Mouse (Mus musculus): Measurements from ENCODE around the gene Tcf12. TPM values are rescaled to one million over a fixed set of nuclear protein-coding genes. Genes with fewer than 3 reads are reported as not detected.

Gene Tcf12
- polyA plus RNA-seq, 1 experiment from 2014 or later, result 140 TPM

DNA sequence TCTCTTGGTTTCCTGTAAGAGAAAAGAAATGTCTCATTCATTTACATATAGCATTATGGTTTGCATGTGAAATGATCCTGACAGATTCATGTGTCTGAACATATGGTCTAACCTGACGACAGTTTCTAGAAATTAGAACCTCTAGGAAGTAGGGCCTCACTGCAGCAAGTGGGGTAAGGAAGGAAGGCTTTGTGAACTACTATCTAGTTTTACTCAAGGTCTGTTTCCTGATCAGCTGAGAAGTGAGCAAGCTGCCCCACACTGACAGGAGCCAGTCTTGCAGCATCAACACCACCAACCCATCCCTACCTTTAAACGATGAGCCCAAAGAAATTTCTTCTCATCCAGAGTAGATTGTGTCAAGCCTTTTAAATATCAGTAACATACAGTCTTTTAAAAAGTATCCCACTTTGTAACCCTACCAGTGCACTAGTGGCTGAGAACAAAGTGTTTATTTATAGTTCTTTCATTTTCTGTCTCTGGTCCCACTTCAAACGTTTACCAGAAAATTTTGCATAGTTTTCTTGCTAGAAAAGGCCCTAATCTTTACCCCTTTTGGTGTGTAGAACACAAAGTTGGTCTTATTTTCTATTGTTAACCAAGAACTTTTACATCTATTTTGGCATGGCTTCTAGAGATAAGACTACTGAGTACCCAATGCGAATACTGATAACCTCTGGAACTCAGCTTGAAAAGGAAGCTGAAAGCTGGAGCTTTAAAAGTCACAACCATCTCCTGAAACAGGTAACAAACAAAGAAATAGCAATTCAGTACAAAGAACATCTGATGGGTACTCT lies 96.9 kb downstream of the Tcf12 start:
- Histone ChIP-seq H3K9me3 (no peaks in the 10 kb centered on the region), H3K4me3 (replicated peaks) (no peak overlapping the region), H3K27me3 (no peaks in the 10 kb centered on the region), H3K4me1 (replicated peaks) (0 out of 2 replicates have a peak, but pooled peaks cover 10% of the 10 kb centered on the region), H3K27ac (no peak overlapping the region), H3K4me2 (replicated peaks) (no peak overlapping the region), H3K9ac (replicated peaks) (no peak overlapping the region), H3K36me3 (no peaks in the 10 kb centered on the region)
- 87% methylated on average over 4 of the region's 4 CpGs for WGBS
- ATAC-seq, result no peak

DNA sequence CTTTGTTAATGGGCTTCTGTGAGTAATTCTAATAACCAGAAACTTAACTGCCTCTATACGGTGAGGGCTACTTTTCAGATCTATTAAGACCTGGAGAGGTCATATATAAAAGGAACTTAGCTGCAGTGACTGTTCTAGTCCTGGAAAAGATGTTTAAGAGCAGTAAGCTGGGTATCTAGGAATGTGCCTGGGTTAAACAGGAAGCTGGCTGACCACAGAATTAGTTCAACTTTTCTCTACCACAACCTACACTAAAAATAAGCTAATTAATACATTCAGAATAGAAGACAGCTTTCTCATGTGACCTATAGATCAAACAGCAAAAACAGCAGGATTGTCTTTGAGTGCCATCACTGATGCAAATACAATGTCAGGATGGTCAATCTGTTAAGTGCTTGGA lies 98.1 kb downstream of the Tcf12 start:
- WGBS, result 93% methylated on average over 1 of the region's 1 CpGs
- ATAC-seq, result no peak
- Histone ChIP-seq H3K27me3 (no peaks in the 10 kb centered on the region), H3K4me2 (replicated peaks) (no peak overlapping the region), H3K9ac (replicated peaks) (no peak overlapping the region), H3K27ac (no peak overlapping the region), H3K36me3 (no peaks in the 10 kb centered on the region), H3K9me3 (no peaks in the 10 kb centered on the region), H3K4me1 (replicated peaks) (0 out of 2 replicates have a peak, but pooled peaks cover 10% of the 10 kb centered on the region), H3K4me3 (replicated peaks) (no peak overlapping the region)

- Histone ChIP-seq H3K27me3 (no peaks in the 10 kb centered on the region), H3K9me3 (no peaks in the 10 kb centered on the region), H3K9ac (replicated peaks) (no peak overlapping the region), H3K4me2 (replicated peaks) (no peak overlapping the region), H3K4me3 (replicated peaks) (no peak overlapping the region), H3K27ac (no peak overlapping the region), H3K4me1 (replicated peaks) (0 out of 2 replicates have a peak, but pooled peaks cover 8% of the 10 kb centered on the region), H3K36me3 (no peaks in the 10 kb centered on the region)
- WGBS, result 90% methylated on average over 1 of the region's 1 CpGs
- no peak for ATAC-seq
Observed at GRCm38 (mm10) chr9:72008634-72009033, 103.0 kb downstream of the Tcf12 start.

DNA sequence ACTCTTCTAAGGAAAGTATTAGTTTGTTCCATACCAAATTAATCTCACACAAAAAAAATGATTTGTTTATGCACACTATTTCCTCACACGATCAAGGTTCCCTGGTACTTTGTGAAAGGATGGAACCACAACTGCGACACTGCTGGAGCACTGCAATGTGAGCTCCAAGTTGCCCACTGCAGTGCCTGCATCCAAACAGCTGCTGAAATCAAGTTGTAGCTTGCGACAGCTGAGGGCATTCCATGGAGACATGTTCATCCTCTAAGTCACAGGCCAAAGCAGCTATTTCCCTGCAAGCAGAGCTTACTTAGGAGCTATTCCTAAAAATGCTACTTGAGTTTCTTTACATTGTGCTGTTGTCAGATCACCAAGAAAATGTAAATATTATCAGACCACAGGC lies 120.5 kb downstream of the Tcf12 start:
- Histone ChIP-seq H3K27ac (no peak overlapping the region), H3K4me1 (replicated peaks) (peaks cover 5% of the 10 kb centered on the region; the same call in 1 of the 2 replicates), H3K4me2 (replicated peaks) (no peak overlapping the region), H3K9me3 (no peaks in the 10 kb centered on the region), H3K27me3 (no peaks in the 10 kb centered on the region), H3K9ac (replicated peaks) (no peak overlapping the region), H3K4me3 (replicated peaks) (no peak overlapping the region), H3K36me3 (no peaks in the 10 kb centered on the region)
- 91% methylated on average over 3 of the region's 3 CpGs for WGBS
- ATAC-seq, result no peak

GRCm38 (mm10) chr9:71990376-71990775 lies 121.3 kb downstream of the Tcf12 start:
- Histone ChIP-seq H3K9me3 (no peaks in the 10 kb centered on the region), H3K4me3 (replicated peaks) (no peak overlapping the region), H3K4me1 (replicated peaks) (peaks cover 5% of the 10 kb centered on the region; the same call in 1 of the 2 replicates), H3K36me3 (no peaks in the 10 kb centered on the region), H3K4me2 (replicated peaks) (no peak overlapping the region), H3K27me3 (no peaks in the 10 kb centered on the region), H3K9ac (replicated peaks) (no peak overlapping the region), H3K27ac (no peak overlapping the region)
- 67% methylated on average over 1 of the region's 1 CpGs for WGBS
- no peak for ATAC-seq

DNA sequence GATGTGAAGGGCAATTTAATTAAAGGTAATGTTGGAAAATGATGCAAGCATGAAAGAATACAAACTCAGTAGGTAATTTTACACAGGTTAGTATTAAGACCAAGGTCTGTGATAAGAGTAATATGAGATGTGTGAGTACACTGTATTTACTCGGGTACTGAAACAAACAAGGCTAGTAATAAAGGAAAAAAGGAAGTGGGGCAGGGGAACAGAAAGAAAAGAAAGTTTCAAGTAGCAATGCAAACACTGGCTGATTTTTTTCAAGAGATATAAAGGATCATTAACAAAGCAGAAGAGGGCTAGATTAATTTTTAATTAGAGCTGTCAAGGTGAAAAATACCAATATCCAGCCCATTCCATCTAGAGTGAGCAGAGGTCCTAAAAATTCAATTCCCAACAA lies 122.0 kb downstream of the Tcf12 start:
- no peak for ATAC-seq
- Histone ChIP-seq H3K36me3 (no peaks in the 10 kb centered on the region), H3K9me3 (no peaks in the 10 kb centered on the region), H3K4me2 (replicated peaks) (no peak overlapping the region), H3K9ac (replicated peaks) (no peak overlapping the region), H3K27ac (no peak overlapping the region), H3K4me1 (replicated peaks) (peaks cover 5% of the 10 kb centered on the region; the same call in 1 of the 2 replicates), H3K27me3 (no peaks in the 10 kb centered on the region), H3K4me3 (replicated peaks) (no peak overlapping the region)
- 79% methylated on average over 1 of the region's 1 CpGs for WGBS

DNA sequence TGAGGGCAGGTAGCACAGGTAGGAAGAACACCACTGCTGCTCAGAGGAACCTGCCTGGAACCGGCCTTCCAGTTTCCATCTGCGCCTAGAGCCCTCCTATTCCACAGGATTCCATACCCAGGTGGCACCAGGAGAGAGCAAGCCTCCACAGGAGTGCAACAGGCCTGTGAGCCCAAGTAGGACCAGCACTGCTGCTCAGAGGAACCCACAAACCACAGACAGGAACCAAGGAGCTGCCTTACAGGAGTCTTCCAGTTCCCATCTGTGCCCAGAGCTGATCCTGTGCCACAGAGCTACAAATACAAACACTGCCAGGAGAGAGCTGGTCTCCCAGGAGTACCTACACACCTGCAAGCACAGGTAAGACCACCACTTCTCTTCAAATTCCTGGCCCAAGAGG lies 125.0 kb downstream of the Tcf12 start:
- no peak overlapping the region for H3K4me2 ChIP-seq (replicated peaks)
- no peak overlapping the region for H3K9ac ChIP-seq (replicated peaks)
- 100% methylated on average over 2 of the region's 2 CpGs for WGBS
- peaks cover 8% of the 10 kb centered on the region; the same call in 1 of the 2 replicates for H3K4me1 ChIP-seq (replicated peaks)
- no peak overlapping the region for H3K4me3 ChIP-seq (replicated peaks)
- no peaks in the 10 kb centered on the region for H3K36me3 ChIP-seq
- no peaks in the 10 kb centered on the region for H3K27me3 ChIP-seq
- no peak overlapping the region for H3K27ac ChIP-seq
- H3K9me3 ChIP-seq, result no peaks in the 10 kb centered on the region
- ATAC-seq, result no peak

- H3K27me3 ChIP-seq, result no peaks in the 10 kb centered on the region
- H3K4me1 ChIP-seq (replicated peaks), result peaks cover 11% of the 10 kb centered on the region
- no peak overlapping the region for H3K4me3 ChIP-seq (replicated peaks)
- no peak overlapping the region for H3K4me2 ChIP-seq (replicated peaks)
- no peak overlapping the region for H3K27ac ChIP-seq
- H3K9ac ChIP-seq (replicated peaks), result no peak overlapping the region
- 77% methylated on average over 1 of the region's 1 CpGs for WGBS
- H3K36me3 ChIP-seq, result no peaks in the 10 kb centered on the region
- no peaks in the 10 kb centered on the region for H3K9me3 ChIP-seq
- ATAC-seq, result no peak
Observed at GRCm38 (mm10) chr9:71982826-71983225, 128.8 kb downstream of the Tcf12 start.

GRCm38 (mm10) chr9:71981071-71981470 lies 130.6 kb downstream of the Tcf12 start:
- H3K4me1 ChIP-seq (replicated peaks), result peaks cover 22% of the 10 kb centered on the region
- H3K36me3 ChIP-seq, result no peaks in the 10 kb centered on the region
- H3K27ac ChIP-seq, result no peak overlapping the region
- H3K9me3 ChIP-seq, result no peaks in the 10 kb centered on the region
- WGBS, result 92% methylated on average over 3 of the region's 3 CpGs
- ATAC-seq, result no peak
- no peak overlapping the region for H3K9ac ChIP-seq (replicated peaks)
- no peaks in the 10 kb centered on the region for H3K27me3 ChIP-seq
- no peak overlapping the region for H3K4me3 ChIP-seq (replicated peaks)
- H3K4me2 ChIP-seq (replicated peaks), result no peak overlapping the region

DNA sequence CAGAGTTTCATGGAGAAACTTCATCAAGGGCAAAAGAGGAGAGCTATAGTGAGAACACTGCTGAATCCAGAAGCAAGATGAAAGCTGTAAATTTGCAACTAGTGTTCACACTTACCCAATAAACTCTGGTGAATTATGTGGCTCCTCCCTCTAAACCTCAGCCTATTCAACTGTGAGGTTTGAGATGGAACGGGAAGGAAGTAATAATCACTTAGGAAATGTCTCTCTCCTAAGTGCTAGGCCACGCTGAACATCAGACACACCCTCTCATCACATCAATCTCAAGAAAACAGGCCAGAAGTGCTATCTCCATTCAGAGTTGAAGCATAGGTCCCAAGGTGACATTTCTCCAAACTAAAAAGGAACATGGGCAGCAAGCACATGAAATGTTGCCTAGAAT lies 131.1 kb downstream of the Tcf12 start:
- 81% methylated on average over 2 of the region's 2 CpGs for WGBS
- Histone ChIP-seq H3K4me3 (replicated peaks) (no peak overlapping the region), H3K4me2 (replicated peaks) (no peak overlapping the region), H3K9ac (replicated peaks) (no peak overlapping the region), H3K27ac (no peak overlapping the region), H3K27me3 (no peaks in the 10 kb centered on the region), H3K4me1 (replicated peaks) (peaks cover 25% of the 10 kb centered on the region), H3K9me3 (no peaks in the 10 kb centered on the region), H3K36me3 (no peaks in the 10 kb centered on the region)
- ATAC-seq, result no peak

- 65% methylated on average over 3 of the region's 3 CpGs for whole genome bisulfite sequencing
- peaks cover 38% of the 10 kb centered on the region for H3K4me1 ChIP-seq (replicated peaks)
- no peak overlapping the region for H3K9ac ChIP-seq (replicated peaks)
Observed at GRCm38 (mm10) chr9:71978886-71979285, 132.8 kb downstream of the Tcf12 start.

DNA sequence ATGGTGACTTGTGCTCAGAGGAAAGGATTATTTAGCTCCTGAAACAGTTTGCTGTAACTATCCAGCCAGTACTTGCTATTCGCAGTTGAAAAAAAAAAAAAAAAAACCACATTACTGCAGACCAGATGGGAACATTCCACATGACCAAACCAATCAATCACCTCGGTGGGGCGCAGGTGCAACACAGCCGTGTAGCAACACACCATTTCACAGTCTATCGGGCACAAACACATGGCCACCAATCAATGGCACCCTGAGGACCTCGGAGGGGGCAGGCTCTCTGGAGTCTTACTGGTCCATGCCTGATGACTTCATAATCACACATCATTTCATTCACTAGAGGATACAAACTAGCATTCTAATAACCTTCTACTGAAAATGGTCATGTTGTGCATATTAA lies 135.6 kb downstream of the Tcf12 start:
- Histone ChIP-seq H3K9me3 (no peaks in the 10 kb centered on the region), H3K27me3 (no peaks in the 10 kb centered on the region), H3K9ac (replicated peaks) (no peak overlapping the region), H3K4me1 (replicated peaks) (peaks cover 39% of the 10 kb centered on the region), H3K4me3 (replicated peaks) (no peak overlapping the region), H3K27ac (peak overlapping the region; percentile 74), H3K36me3 (no peaks in the 10 kb centered on the region), H3K4me2 (replicated peaks) (peak overlapping the region; percentile 39)
- 13% methylated on average over 6 of the region's 6 CpGs for WGBS
- peak; percentile 98 for ATAC-seq

More at GRCm38 (mm10) chr9:71978886-71979285, 132.8 kb downstream of the Tcf12 start:
- no peaks in the 10 kb centered on the region for H3K9me3 ChIP-seq
- no peaks in the 10 kb centered on the region for H3K27me3 ChIP-seq
- H3K4me3 ChIP-seq (replicated peaks), result no peak overlapping the region
- ATAC-seq, result no peak
- no peaks in the 10 kb centered on the region for H3K36me3 ChIP-seq
- no peak overlapping the region for H3K27ac ChIP-seq
- H3K4me2 ChIP-seq (replicated peaks), result no peak overlapping the region
